Mouse (Mus musculus) spleen, postnatal 4 days (tissue): ENCODE results near the gene Fmn2.

ENCODE experiments used
- DNase-seq, 2 experiments: peaks; one replicate each; pipeline ENCODE4 v3.0.0; 2022; ENCODE audit warnings: low spot score in 2 of 2

Gene Fmn2

DNA sequence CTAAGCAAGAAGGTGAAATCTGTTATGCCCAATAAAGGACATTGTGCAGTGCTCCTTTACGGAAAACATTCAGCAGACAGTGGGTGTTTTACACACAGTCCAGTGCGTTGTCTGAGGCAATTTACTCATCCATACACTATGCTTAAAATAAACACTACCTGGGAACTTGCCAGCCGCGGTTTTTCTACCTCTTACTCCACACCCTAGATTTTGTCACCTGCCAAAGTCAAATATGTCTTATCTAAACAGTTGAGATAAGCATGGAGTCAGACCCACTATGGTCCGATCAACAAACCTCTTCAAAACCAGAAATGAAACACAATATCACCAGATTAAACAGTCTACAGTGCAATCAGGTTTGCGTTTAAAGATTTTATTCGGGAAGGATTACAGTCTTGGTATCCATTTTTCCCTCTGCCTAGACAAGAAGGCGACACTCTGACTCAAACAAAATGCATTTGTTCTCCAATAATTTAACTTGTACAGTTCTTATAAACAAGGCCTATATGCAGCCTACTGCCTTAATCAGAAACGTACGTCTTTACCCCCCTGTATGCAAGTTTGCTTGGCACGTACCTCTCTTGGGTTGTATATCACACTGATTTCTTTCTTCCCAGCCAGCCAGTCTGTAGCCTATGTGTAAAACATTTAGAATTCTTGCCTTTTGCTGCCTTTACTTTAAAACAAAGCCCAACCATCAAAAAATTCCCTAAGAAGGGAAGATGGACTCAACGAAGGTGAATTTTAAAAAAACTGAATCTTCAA is 158.0 kb downstream of the Fmn2 start:
- DNase-seq = no peak

DNA sequence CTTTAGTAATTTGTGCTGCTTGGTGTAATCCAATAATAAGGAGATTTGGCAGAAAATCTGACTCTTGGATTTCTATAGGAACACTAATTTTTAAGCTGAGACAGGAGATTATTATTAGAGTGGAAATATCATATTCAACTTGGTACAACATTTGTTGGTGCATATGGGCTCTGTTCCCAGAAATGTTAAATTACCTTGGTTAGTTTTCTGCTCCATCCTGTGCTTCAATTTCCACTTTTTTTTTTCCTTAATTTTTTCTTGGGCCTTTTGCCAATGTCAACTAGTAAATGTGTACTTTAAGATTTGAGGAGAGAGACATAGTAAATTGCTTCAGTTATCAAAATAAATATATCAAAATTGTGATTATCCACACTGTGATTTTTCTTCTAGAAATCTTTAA is 163.5 kb downstream of the Fmn2 start:
- no peak for DNase-seq

DNA sequence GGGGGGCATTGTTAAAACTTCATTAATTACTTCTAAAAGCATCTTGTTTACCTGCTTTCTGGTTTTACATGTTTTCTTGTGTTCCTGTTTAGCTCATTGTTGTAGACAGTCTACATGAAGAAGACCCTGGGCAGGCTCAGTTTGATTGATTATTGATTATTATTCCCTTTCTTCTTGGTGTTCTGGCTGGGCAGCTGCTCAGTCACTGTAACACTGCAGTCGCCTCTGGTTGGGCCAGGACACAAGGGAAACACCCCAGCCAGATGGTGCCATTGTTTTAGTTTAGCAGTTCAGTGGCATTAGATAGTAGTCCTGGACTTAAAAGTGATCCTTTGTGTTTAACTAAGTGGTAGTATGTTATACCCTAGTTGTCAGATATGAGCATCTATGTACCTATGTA is 167.5 kb downstream of the Fmn2 start:
- DNase-seq = no peak

DNA sequence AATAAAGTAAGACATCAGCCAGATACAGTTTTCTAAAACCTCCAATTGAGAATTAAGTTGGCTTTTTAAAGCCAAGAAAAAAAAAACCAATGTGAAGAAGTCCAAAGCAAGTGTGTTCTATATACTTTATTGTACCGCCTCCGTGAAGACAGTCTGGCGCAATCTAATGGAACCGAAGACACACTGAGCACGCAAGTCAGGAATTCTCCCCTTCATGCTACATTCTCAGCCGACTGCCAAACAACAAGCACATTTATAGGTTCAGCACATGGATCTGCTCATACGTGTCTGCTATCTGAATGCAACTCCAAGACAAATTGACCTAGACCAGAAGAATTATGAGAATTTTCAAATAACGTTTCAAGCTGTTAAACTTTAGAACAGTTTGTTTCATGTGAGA is 169.2 kb downstream of the Fmn2 start:
- DNase-seq = no peak

DNA sequence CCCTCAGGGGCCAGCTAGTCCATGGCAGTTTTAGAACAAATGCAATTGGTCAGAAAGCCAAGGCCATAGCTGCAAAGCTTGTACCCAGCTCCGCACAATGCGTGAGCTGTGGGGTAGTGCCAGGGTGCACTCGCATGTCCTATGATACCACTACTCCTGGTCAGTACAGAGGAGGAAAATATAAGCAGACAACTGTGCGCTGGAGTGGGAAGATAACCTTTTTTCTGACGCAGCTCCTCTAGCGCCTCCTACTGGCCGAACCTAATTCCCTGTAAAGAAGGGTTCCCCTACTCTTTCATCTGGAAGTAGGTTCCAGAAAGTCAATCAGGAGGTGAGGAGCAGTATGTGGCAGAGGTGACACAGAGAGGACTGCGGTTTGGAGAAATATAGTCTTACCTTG is 173.0 kb downstream of the Fmn2 start:
- DNase-seq = peak; percentile 14 to 65

DNA sequence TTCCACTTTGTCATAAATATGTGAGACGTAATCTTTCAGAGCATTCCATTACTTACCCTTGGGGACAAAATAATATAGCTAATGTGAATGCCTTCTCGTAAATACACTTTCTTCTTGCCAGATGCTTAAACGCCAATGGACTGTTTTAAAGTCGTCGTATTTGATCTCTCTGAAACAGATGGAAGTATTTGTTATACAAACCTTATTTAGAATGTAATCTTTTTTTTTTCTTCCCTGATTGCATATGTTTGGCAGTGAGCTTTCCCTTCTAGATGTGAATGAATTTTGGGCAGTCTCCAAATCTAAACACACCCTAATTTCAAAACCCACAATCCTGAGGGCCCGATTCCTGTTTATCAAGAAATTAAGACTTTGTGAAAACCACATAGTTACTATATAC is 173.7 kb downstream of the Fmn2 start:
- DNase-seq = no peak

DNA sequence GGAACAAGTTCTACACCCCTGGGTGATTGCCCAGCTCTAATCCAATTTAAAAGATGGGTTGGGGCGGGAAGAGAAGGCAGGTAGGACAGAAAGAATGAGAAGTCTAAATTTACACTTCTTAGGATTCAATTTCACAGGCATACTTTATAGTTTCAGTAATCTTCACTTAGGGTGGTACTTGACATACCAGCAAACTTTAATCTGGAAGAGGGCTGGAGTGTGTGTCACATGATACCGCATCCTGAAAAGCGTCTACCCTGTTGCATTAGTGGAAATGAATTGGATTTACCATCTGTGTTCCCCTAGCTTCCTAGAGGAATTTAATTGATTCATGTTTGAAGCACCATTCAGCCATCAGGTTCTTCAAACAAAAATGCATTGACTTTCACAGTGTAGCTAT is 174.6 kb downstream of the Fmn2 start:
- no peak for DNase-seq

DNA sequence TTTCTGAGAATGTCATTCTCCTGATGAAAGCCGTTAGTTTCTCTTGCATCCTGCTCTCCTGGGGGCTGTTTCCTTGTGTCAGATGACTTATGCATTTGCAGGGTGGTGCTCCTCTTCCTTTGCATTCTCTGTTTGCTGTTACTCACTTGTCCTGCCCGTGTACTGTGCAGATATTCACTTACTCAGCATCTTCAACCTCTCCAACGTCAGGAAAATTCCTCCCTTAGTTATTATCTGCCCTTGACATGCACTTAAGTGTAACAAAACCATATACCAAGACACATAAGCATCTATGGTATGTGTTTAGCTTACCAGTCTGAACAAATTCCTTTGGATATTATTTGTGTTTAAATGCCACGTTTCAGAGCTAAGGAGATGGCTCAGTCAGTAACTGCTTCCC is 175.6 kb downstream of the Fmn2 start:
- DNase-seq = no peak

DNA sequence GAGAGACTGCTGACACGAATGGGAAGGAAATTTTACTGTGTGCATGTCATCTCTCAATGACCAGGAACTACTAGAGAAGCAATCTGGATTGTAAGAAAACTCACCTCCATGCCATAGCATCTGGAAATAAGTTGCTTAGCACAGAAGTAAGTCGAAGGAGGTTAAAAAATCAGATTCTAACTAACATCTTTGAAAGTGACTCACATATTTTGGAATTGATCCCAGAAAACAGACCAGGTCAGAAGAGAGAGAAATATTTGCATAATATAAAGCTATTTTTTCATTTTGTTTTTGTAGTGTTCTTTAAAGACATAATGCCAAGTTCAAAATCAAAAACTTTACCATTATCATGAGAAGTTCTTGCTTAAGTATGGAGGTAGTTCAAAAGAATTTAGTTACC is 187.7 kb downstream of the Fmn2 start:
- no peak for DNase-seq

DNA sequence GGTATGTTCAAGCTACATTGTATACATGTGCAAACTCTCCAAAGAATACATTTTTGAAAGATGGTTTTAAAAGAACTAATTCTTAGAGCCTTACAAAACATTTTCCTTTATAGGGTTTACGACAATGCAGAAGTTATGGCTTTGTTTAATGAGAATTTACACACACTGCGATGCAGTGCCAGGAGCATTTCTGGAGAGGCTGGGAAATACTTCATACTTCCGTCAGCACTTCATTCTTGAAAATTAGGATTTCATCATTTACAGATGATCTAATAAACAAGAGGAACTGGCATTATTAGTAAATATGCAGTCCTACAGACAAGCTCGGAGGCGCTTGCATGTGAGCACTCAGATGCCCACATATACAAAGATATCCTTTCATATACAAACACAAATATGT is 199.2 kb downstream of the Fmn2 start:
- DNase-seq = no peak

DNA sequence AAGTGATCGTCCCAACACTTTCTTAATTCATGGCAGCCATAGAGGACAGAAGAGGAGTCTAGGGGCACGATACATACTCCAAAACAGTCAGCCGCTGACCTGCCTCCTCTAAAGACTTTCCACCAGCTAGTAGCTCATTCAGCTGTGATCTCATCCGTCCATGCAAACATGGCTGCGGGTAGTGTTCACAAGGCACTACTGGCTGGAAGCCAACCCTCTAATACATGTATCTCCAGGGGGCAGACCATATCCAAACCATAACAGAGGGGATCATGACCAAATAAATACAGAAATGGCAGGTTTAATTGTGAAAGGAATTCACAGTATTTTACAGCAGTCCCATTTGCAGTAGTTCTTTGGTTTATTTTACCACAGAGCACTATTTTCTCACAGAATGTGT is 200.2 kb downstream of the Fmn2 start:
- no peak for DNase-seq

DNA sequence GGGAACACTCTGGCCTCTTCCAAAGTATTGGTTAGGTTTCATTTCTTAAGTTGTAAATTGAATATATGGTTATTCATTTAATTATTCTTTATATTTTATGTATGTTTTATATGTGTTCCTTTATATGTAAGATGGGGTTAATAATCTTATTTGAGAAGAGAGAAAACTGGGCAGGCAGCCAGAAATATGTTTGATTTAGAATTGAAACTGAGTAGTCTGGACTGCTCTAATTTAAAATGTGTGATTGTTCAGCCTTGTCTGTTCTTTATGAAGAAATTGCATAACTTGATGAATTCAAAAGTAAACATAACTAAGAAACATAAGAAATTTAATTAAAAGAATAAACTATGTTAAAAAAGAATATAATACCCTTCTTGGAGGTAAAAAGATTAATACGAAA is 202.3 kb downstream of the Fmn2 start:
- no peak for DNase-seq

DNA sequence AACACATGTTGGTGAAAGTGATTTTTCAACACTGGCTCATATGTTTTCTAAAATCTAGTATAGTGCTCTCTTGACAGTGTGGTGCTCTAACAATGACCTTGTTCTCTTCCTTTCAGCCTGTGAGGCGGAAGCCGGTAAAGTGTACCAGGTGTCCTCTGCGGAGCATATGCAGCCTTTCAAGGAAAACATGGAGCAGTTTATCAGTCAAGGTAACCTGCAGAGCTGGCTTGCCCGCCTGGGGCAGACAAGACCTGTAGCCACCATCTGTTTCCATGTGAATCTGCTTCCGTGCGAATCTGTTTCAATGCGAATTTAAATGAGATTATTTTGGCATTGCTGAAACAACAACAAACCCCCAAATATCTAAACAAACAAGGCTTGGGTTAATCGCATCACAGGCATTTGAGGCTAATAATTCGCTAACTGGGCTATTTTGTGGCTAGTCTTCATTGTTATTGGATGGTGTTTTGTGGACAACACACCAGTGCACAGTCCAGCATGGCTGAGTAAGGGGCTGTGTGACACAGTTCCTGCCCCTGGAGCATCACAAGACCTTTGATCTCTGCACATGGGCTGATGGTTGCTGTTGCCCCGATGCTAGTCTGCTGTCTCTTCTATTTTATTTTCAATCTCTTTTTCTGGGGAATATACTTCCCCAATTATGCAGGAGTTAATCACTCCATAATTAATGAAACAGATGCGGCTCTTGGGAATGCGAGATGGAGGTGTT is 218.3 kb downstream of the Fmn2 start:
- DNase-seq = no peak

DNA sequence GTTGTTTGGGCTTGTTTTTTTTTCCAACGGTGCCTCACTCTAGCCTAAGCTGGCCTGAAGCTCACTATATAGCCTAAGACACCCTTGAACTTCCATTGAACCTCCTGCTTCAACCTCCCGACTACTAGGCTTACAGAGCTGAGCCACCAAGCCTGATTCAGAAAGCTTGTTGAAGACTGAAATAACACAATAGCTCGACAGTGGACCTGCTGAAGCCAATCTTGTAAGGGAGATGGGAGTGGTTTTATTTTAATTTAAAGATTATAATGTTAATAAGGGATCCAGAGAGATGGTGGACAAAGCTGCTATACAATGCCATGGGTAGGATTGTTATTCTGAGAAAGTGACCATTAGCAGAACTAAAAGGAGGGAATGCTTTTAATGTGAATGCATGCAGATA is 227.1 kb downstream of the Fmn2 start:
- no peak for DNase-seq

DNA sequence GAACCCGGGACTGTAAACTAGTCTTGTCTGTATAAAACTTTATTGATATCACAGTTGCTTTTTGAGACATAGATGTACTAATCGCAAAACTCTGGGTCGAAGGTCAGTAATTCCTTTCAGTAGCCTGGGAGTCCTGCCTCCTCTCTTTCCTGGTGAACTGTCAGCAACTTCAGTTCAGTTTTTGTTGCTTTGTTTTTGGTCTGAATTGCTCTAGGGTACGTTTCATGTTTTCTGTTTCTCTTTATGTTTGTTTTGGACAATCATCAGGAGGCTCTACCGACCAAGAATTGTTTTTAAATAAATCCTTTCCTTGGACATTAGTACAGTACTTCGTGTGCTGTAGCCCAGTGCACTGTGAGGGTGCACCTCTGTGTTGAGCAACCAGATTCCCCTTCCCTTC is 231.1 kb downstream of the Fmn2 start:
- DNase-seq = no peak

DNA sequence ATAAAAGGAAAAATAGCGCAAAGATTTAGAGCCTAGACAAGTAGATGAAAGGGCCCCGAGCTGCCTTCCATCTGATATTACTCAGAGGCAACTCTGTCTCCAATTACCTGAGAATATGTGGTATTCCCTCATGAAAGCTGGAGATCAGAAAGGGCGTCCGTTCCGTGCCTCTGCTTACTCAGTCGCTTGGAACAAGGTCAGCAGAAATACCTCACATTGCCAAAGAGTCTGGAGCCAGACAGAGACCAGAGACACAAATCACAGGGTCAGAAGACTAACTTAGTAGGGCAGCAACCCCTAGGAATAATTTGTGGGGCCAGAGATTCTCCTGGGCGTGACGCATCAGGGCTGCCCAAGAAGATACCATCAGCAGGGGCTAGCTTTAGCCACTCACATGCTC is 237.3 kb downstream of the Fmn2 start:
- DNase-seq = no peak

DNA sequence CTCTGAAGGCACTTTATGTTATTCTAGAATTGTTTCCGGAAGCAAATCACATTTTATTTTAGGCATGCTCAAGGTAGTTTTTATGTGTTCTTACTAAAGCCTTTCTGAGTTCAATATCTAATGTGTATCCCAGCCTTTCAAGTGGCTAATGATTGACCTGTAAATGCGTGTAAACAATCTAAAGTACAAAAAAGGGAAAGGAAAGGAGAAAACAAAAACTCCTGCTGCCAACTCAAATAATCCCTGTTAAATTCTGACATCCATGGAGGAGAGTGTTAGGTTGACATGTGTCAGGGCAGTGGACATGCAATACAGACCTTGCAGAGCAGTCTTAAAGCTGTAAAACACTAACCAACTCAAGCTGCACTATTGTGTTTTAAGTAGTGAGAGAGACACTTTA is 241.0 kb downstream of the Fmn2 start:
- no peak for DNase-seq

DNA sequence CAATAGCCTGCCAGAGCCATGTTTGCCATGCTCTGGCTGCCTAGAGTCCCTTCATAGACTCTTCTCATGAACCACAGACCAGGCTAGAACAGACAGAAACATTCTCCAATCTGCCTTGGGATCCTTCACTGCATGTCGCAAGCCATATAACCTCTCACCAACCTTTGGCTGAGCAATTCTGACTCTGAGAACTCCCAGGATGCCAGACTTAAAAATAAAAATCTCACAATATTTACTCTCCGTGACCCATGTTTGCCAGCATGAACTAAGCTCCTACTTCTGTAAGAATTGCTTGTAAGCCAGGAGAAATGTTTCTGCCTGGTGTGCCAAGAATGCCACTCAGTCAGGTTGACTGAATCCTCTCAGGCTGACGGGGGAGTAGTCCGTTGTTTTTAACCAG is 246.9 kb downstream of the Fmn2 start:
- no peak for DNase-seq

DNA sequence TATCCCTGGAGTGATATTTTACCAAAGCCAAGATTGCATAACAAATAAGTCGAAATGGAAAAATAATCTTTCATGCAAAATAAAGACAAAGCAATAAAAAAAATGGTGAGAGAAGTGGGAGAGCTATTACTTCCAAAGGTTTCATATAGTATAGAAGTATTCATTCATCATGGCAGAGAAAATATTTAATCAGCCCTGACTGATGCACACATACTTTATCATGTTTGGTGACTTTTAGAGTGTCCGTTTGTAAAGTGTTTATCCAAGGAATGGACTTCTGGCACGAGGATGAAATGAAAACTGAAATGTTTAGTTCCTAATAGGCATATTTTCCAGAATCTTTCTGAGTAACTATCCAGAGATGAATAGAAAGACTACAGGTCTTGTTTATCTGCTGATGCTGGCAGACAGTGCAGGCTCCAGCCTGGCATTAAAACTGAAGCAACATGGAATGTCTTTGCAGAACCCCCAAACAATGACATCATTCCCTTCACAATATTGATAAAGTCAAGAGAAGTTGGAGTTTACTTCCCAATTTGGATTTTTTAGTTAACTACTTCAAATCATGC is 249.4 kb downstream of the Fmn2 start:
- no peak for DNase-seq

DNA sequence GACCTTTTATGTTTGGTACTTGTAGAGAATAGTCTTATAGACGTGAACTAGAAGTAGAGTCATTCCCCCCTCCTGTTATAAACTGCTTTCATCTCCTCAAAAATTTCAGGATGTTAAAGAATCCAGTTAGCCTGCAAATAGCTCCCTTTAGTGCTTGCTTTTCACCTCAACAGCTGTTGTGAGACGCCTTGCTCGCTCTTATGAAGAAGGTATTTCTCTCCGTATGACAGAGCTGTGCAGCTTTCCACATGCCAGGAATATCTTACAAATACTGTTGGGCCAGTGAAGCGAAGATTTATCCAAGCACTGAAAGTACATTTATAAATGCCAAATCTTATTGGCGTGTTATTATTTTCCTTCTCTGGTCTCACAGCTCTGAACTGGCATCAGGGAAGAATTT is 257.7 kb downstream of the Fmn2 start:
- DNase-seq = no peak

DNA sequence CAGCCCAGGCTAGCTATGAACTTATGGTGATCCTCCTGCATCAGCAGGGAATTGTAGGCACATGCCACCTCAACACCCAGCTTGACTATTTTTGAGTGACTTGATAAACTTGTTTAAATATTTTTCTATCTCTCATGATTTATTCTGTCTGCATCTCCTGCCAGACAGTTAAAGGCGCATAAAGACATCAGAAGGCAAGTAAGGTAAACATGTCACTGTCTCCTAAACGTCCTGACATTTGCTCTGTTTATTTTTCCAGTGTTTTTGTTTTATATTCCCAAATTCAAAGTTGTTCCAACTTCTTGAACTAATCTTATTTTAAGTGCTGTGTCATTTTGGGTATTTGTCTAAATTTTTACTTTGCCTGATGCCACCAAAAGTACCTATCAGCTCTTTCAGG is 264.1 kb downstream of the Fmn2 start:
- no peak for DNase-seq

DNA sequence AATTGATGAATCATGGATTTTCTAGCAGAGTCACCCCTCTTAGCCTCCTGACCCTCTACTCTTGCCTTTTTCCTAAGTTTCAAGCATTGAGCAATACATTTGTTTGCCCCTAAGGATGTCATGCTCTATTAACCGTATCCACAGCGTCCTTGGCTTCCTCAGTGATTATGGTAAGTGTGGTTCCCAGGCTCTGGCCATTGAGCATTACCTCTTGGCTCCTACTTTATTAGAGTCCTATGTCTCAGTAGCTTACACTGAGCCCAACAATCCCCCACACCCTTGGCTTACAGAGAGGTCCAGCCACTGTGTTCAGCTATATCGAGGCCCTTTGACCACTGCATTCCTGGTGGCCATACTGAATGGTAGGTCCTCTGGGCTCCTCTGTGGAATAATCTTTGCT is 265.2 kb downstream of the Fmn2 start:
- no peak for DNase-seq

DNA sequence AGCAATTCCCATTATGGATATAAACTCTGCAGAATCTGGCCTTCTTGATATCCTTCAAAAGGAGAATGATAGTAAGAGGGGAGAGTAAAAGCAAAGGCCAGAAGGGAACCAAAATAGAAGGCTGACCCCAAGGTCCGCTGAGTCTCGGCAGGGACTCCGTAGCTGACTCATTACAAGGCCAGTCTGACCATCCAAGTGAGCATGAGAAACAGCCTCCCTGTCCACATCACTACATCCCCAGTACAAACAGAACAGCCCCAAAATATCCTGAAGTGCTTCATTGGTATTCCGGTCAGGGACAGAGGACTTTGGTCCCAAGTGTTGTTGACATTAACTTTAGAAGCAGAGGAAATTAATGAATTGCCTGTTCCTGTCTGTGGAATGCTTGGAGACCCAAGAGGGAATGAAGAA is 270.3 kb downstream of the Fmn2 start:
- DNase-seq = no peak
